Mouse (Mus musculus) stomach, postnatal 0 days (tissue): Measurements from ENCODE around the gene Pmm1. TPM values are rescaled to one million over a fixed set of nuclear protein-coding genes. Genes with fewer than 3 reads are reported as not detected.

Experiments
- ATAC-seq: fragments of 200-750 bp; cut with Nextera tagmentation; 2 replicates; pipeline ENCODE4 v1.8.0; 2017; ENCODE audit not compliant: low FRiP score, low TSS enrichment
- DNase-seq: peaks from one replicate; pipeline ENCODE4 v3.0.0-alpha.2; 2016; ENCODE audit warnings: low spot score
- H3K27ac ChIP-seq: fragments of 300-500 bp; sonication (generic); replicated peaks from 2 replicates; pipeline ENCODE4 v1.5.1; 2014; ENCODE audit warnings: mild to moderate bottlenecking, control low read depth
- H3K27me3 ChIP-seq: fragments of 300-500 bp; sonication (generic); 2 replicates; pipeline ENCODE4 v1.6.1; 2014; ENCODE audit warnings: low read length; ENCODE audit not compliant: control insufficient read depth, insufficient read depth
- H3K36me3 ChIP-seq: fragments of 300-500 bp; sonication (generic); 2 replicates; pipeline ENCODE4 v1.6.1; 2014; ENCODE audit warnings: low read length, mixed read lengths; ENCODE audit not compliant: control insufficient read depth, insufficient read depth
- H3K4me1 ChIP-seq: fragments of 300-500 bp; sonication (generic); replicated peaks from 2 replicates; pipeline ENCODE4 v1.6.1; 2014; ENCODE audit warnings: antibody characterized with exemption; ENCODE audit not compliant: control insufficient read depth, insufficient read depth
- H3K4me2 ChIP-seq: fragments of 300-500 bp; sonication (generic); replicated peaks from 2 replicates; pipeline ENCODE4 v1.6.1; 2014; ENCODE audit warnings: low read depth, mild to moderate bottlenecking, control low read depth, moderate library complexity
- H3K4me3 ChIP-seq: fragments of 300-500 bp; sonication (generic); 2 replicates; pipeline ENCODE4 v1.5.1; 2014; ENCODE audit warnings: low read depth, low read length, control low read depth
- H3K9ac ChIP-seq: fragments of 300-500 bp; sonication (generic); 2 replicates; pipeline ENCODE4 v1.6.1; 2014; ENCODE audit warnings: mild to moderate bottlenecking, low read length, control low read depth, mixed read lengths
- H3K9me3 ChIP-seq: fragments of 300-500 bp; sonication (generic); 2 replicates; pipeline ENCODE4 v1.6.1; 2016; ENCODE audit warnings: low read length; ENCODE audit not compliant: control insufficient read depth
- CTCF ChIP-seq: IDR thresholded peaks from 2 replicates; pipeline ENCODE4 v1.5.1; 2016; ENCODE audit warnings: antibody characterized with exemption, low read depth, mild to moderate bottlenecking, moderate library complexity
- EP300 ChIP-seq: optimal IDR thresholded peaks from 2 replicates; pipeline ENCODE3; 2016; ENCODE audit warnings: antibody characterized with exemption
- WGBS: fragments of 180-500 bp; shearing (Covaris S2); extraction: QIAGEN DNeasy Blood & Tissue Kit; methylation state at CpG from one replicate; pipeline ENCODE4 v1.1.7; 2014; 5-methylcytosine and 5-hydroxymethylcytosine counted together
- polyA plus RNA-seq: library from polyadenylated mRNA; unstranded; fragments of >200 nt; fragmentation: Nextera tagmentation; extraction: Ambion mirVana; gene quantifications from 2 replicates; pipeline ENCODE4 v1.2.1, GENCODE M21; 2015

Pmm1 gene
- polyA plus RNA-seq, 1 experiment from 2014 or later = 32.2 TPM

DNA sequence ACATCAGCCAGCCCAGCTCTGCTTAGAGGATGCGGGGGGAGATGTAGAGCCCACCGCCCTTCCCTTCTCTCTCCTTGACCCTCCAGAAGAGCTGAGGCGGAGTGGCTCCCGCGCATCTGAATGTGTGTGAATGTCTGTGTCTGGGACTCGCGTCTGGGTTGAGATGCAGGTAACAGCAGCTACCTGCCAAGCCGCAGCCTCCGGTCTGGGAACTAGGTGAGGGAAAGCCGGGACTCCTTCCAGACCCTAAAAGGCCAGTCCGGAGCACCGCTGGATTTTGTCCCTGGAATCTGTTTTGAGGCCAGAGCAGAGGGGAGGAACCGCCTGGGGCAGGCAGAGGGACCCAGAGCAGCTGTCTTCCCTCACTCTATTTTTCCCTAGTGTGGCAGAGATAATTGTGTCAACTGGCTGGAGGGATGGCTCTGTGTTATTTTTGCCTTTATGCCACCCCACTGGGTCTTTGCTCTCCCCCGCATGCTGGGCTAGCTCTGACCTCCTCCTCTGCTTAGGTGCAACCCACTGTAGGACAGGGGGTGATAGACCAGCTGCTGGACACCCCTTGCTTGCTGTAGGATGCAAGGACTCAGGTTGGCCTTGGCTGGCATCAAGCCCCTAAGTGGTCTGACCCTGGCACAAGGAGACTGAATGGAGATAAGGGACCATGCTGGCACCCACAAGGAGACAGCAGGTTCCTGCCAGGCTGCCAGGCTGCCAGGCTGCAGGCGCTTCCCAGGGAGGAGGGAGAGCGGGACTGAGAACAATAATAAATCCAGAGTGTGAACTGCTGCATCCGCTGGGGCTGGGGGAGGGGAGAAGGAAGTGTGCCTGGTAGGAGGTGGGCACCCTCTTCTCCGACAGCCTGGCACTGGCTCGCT is 23.4 kb downstream of the Pmm1 start:
- H3K4me1 ChIP-seq = peaks cover 2% of the 10 kb centered on the region; the same call in 1 of the 2 replicates
- no peaks in the 10 kb centered on the region for H3K27me3 ChIP-seq
- H3K9ac ChIP-seq = peak overlapping the region; percentile 59
- H3K36me3 ChIP-seq = no peaks in the 10 kb centered on the region
- no peaks in the 10 kb centered on the region for H3K9me3 ChIP-seq
- ATAC-seq (no peak), DNase-seq (no peak)
- TF ChIP-seq CTCF = no peak
- TF ChIP-seq EP300 = no peak
- WGBS = 11% methylated on average over 19 of the region's 19 CpGs
- peak overlapping the region; percentile 78 for H3K27ac ChIP-seq
- peak overlapping the region; percentile 47 for H3K4me3 ChIP-seq
- H3K4me2 ChIP-seq = peak overlapping the region; percentile 60

GRCm38 (mm10) chr15:81936679-81937078 is 24.1 kb downstream of the Pmm1 start, which contains the start of gene Csdc2:
Gene Csdc2 (plus strand): TSS chr15:81936759.
- TF ChIP-seq EP300 (no peak), CTCF (peak; percentile 49)
- no peaks in the 10 kb centered on the region for H3K9me3 ChIP-seq
- no peaks in the 10 kb centered on the region for H3K27me3 ChIP-seq
- peaks cover 2% of the 10 kb centered on the region; the same call in 1 of the 2 replicates for H3K4me1 ChIP-seq
- peak within 1 kb of the TSS; percentile 59 for H3K9ac ChIP-seq
- WGBS = 2% methylated on average over 12 of the region's 12 CpGs
- peak within 1 kb of the TSS; percentile 78 for H3K27ac ChIP-seq
- H3K4me3 ChIP-seq = peak within 1 kb of the TSS; percentile 47
- H3K4me2 ChIP-seq = peak within 1 kb of the TSS; percentile 60
- peak; percentile 48 for ATAC-seq
- DNase-seq = peak; percentile 55
- H3K36me3 ChIP-seq = no peaks in the 10 kb centered on the region

DNA sequence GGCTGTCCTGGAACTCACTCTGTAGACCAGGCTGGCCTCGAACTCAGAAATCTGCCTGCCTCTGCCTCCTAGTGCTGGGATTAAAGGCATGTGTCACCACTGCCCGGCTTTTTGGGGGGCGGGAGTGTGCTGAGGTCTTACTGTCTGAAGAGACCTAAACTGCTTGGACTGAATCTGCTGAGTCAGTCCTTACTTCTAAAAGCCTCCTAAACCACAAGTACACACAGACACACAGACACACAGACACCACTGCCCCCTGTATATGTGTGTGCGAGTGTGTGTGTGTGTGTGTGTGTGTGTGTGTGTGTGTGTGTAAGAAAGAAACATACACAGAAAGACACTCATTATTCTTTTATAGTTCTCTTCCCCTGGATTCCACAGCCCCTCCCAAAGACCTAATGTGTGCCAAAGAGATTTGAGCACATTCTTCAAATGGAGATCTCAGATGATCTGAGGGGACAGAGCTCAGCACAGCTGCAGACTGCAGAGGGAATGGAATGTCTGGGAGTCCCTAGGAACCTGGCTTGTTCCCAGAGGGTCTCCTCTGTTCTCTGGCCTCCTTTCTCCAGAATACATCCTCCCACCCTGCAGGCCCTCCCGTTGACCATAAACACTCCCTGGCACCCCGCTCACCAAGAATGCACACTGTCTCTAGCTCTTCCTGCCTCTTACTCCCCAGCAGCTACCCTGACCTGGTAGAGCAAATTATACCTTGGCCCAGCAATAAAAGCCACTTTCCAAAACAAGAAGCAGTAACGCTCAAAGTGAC is 24.7 kb downstream of the Pmm1 start:
- Histone ChIP-seq H3K9me3 (no peaks in the 10 kb centered on the region), H3K4me3 (peak overlapping the region; percentile 47), H3K4me2 (peak overlapping the region; percentile 60), H3K36me3 (no peaks in the 10 kb centered on the region), H3K9ac (no peak overlapping the region), H3K4me1 (peaks cover 2% of the 10 kb centered on the region; the same call in 1 of the 2 replicates), H3K27ac (peak overlapping the region; percentile 78), H3K27me3 (no peaks in the 10 kb centered on the region)
- no peak for TF ChIP-seq EP300
- DNase-seq (no peak), ATAC-seq (peak; percentile 30)
- 42% methylated on average over 7 of the region's 7 CpGs for WGBS

GRCm38 (mm10) chr15:81933986-81934385 is 26.7 kb downstream of the Pmm1 start:
- peaks cover 2% of the 10 kb centered on the region; the same call in 1 of the 2 replicates for H3K4me1 ChIP-seq
- H3K36me3 ChIP-seq = no peaks in the 10 kb centered on the region
- H3K4me2 ChIP-seq = no peak overlapping the region
- no peak for DNase-seq
- no peak overlapping the region for H3K9ac ChIP-seq
- TF ChIP-seq EP300 (no peak), CTCF (no peak)
- no peak for ATAC-seq
- H3K27ac ChIP-seq = no peak overlapping the region
- no peaks in the 10 kb centered on the region for H3K27me3 ChIP-seq
- H3K9me3 ChIP-seq = no peaks in the 10 kb centered on the region
- WGBS = 89% methylated on average over 1 of the region's 1 CpGs
- H3K4me3 ChIP-seq = no peak overlapping the region

GRCm38 (mm10) chr15:81932951-81933470 is 27.7 kb downstream of the Pmm1 start:
- no peaks in the 10 kb centered on the region for H3K9me3 ChIP-seq
- 10% methylated on average over 12 of the region's 12 CpGs for WGBS
- no peak overlapping the region for H3K9ac ChIP-seq
- peaks cover 2% of the 10 kb centered on the region; the same call in 1 of the 2 replicates for H3K4me1 ChIP-seq
- H3K27ac ChIP-seq = 0 out of 2 replicates have a peak overlapping the region, but pooled peaks have one; percentile 18
- no peak overlapping the region for H3K4me3 ChIP-seq
- no peak for DNase-seq
- 0 out of 2 replicates have a peak, but pooled peaks have one; percentile 6 for ATAC-seq
- no peaks in the 10 kb centered on the region for H3K27me3 ChIP-seq
- H3K4me2 ChIP-seq = no peak overlapping the region
- H3K36me3 ChIP-seq = no peaks in the 10 kb centered on the region
- TF ChIP-seq CTCF (no peak), EP300 (no peak)
